Mouse (Mus musculus) embryonic facial prominence, embryonic 11.5 days (tissue): ENCODE results near the gene Mtg1. TPM values are rescaled to one million over a fixed set of nuclear protein-coding genes. Genes with fewer than 3 reads are reported as not detected.

Source experiments
- ATAC-seq: fragments of 200-750 bp; cut with Nextera tagmentation; replicated peaks from 2 replicates; pipeline ENCODE4 v1.8.0; 2017; ENCODE audit warnings: low read depth; ENCODE audit not compliant: insufficient number of reproducible peaks, low FRiP score, low TSS enrichment
- DNase-seq: peaks from one replicate; pipeline ENCODE4 v3.0.0-alpha.2; 2015; ENCODE audit warnings: low spot score
- H3K27ac ChIP-seq: fragments of 300-500 bp; sonication (generic); replicated peaks from 2 replicates; pipeline ENCODE4 v1.5.1; 2014; ENCODE audit warnings: mild to moderate bottlenecking, low read depth, low read length, control low read depth
- H3K27me3 ChIP-seq: fragments of 300-500 bp; sonication (generic); 2 replicates; pipeline ENCODE4 v1.6.1; 2014; ENCODE audit warnings: mild to moderate bottlenecking, low read length, moderate library complexity, mixed read lengths; ENCODE audit not compliant: control insufficient read depth, insufficient read depth
- H3K36me3 ChIP-seq: fragments of 300-500 bp; sonication (generic); replicated peaks from 2 replicates; pipeline ENCODE4 v1.6.1; 2014; ENCODE audit warnings: low read depth, mild to moderate bottlenecking, low read length, moderate library complexity, mixed read lengths; ENCODE audit not compliant: control insufficient read depth, insufficient read depth
- H3K4me1 ChIP-seq: fragments of 300-500 bp; sonication (generic); 2 replicates; pipeline ENCODE4 v1.6.1; 2014; ENCODE audit warnings: low read length, mixed read lengths; ENCODE audit not compliant: control insufficient read depth, insufficient read depth
- H3K4me2 ChIP-seq: fragments of 300-500 bp; sonication (generic); 2 replicates; pipeline ENCODE4 v1.6.1; 2014; ENCODE audit warnings: low read depth, mild to moderate bottlenecking, control low read depth, low read length, moderate library complexity
- H3K4me3 ChIP-seq: fragments of 300-500 bp; sonication (generic); 2 replicates; pipeline ENCODE4 v1.5.1; 2014; ENCODE audit warnings: low read depth, low read length, control low read depth
- H3K9ac ChIP-seq: fragments of 300-500 bp; sonication (generic); replicated peaks from 2 replicates; pipeline ENCODE4 v1.6.1; 2014; ENCODE audit warnings: mild to moderate bottlenecking, control low read depth, low read length
- H3K9me3 ChIP-seq: fragments of 300-500 bp; sonication (generic); replicated peaks from 2 replicates; pipeline ENCODE4 v1.6.1; 2016; ENCODE audit warnings: mild to moderate bottlenecking, low read length, inconsistent platforms, mixed read lengths; ENCODE audit not compliant: control insufficient read depth
- WGBS: fragments of 180-500 bp; shearing (Covaris S2); extraction: QIAGEN DNeasy Blood & Tissue Kit; methylation state at CpG from one replicate; pipeline ENCODE4 v1.1.7; 2014; 5-methylcytosine and 5-hydroxymethylcytosine counted together
- polyA plus RNA-seq: library from polyadenylated mRNA; unstranded; fragments of >200 nt; fragmentation: Nextera tagmentation; extraction: Ambion mirVana; gene quantifications from 2 replicates; pipeline ENCODE4 v1.2.1, GENCODE M21; 2014

Mtg1 gene
- polyA plus RNA-seq, 1 experiment from 2014 or later = 23.1 TPM

- Histone ChIP-seq H3K4me3 (no peak within 1 kb of the TSS), H3K4me1 (no peaks in the 10 kb centered on the region), H3K27ac (no peak within 1 kb of the TSS), H3K27me3 (no peaks in the 10 kb centered on the region), H3K9ac (no peak within 1 kb of the TSS), H3K36me3 (no peaks in the 10 kb centered on the region), H3K9me3 (no peaks in the 10 kb centered on the region), H3K4me2 (no peak within 1 kb of the TSS)
- 80% methylated on average over 7 of the region's 7 CpGs for WGBS
- ATAC-seq (no peak), DNase-seq (no peak)
Measured at GRCm38 (mm10) chr7:140164664-140165063, 27.3 kb downstream of the Mtg1 start, which contains the start of gene Olfr522. Gene Olfr522 (minus strand): TSS chr7:140164764.

- Histone ChIP-seq H3K36me3 (no peaks in the 10 kb centered on the region), H3K9me3 (no peaks in the 10 kb centered on the region), H3K4me3 (no peak overlapping the region), H3K4me1 (no peaks in the 10 kb centered on the region), H3K27ac (no peak overlapping the region), H3K4me2 (no peak overlapping the region), H3K9ac (no peak overlapping the region), H3K27me3 (no peaks in the 10 kb centered on the region)
- no peak for DNase-seq
- ATAC-seq = no peak
- WGBS = 59% methylated on average over 1 of the region's 1 CpGs
Measured at GRCm38 (mm10) chr7:140167950-140168349, 30.6 kb downstream of the Mtg1 start.

- no peaks in the 10 kb centered on the region for H3K36me3 ChIP-seq
- H3K9ac ChIP-seq = no peak overlapping the region
- no peaks in the 10 kb centered on the region for H3K9me3 ChIP-seq
- DNase-seq (no peak), ATAC-seq (no peak)
- H3K27ac ChIP-seq = no peak overlapping the region
- no peaks in the 10 kb centered on the region for H3K27me3 ChIP-seq
- no peak overlapping the region for H3K4me3 ChIP-seq
- no peak overlapping the region for H3K4me2 ChIP-seq
- no peaks in the 10 kb centered on the region for H3K4me1 ChIP-seq
- 78% methylated on average over 4 of the region's 4 CpGs for WGBS
Measured at GRCm38 (mm10) chr7:140169386-140169785, 32.0 kb downstream of the Mtg1 start.

DNA sequence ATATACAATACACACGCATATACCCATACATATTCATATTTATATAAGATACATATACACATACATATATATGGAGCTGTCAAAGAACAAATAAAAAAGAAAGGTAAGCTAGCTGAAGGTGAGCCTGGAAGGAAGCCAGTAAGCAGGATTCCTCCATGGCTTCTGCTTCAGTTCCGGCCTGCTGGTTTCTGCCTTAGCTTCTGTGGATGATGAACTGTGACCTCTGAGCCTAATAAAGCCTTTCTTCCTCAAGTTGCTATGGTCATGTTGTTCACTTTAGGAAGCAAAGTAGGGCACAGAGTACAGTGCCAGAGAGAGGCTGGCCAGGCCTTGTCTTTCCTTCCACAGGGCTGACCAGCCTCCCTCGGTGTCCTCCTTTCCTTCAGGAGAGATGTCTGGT is 33.5 kb downstream of the Mtg1 start:
- no peak for DNase-seq
- 92% methylated on average over 3 of the region's 3 CpGs for WGBS
- no peaks in the 10 kb centered on the region for H3K36me3 ChIP-seq
- ATAC-seq = no peak
- no peaks in the 10 kb centered on the region for H3K4me1 ChIP-seq
- no peak overlapping the region for H3K9ac ChIP-seq
- no peaks in the 10 kb centered on the region for H3K9me3 ChIP-seq
- no peak overlapping the region for H3K27ac ChIP-seq
- H3K4me2 ChIP-seq = no peak overlapping the region
- H3K27me3 ChIP-seq = no peaks in the 10 kb centered on the region
- no peak overlapping the region for H3K4me3 ChIP-seq

DNA sequence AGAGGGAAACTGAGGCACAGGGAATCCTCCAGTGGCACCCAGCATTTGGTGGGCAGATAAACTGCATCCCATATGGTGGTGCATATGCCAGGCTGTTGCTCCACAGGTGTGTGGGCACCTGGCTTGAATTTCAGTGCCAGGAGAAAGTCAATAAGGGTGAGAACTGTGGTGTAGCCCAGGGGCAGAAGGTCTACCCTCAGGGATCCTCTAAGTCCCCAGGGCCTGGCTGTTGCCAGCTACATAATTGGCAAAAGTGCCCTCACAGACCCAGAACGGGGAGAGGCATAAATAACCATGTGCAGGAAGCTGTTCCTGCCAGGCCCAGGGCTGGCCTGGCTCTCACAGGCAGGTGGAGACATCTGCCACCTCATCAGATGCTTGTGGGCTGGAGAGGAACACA is 35.6 kb downstream of the Mtg1 start, which contains the start of gene Olfr523:
Gene Olfr523 (plus strand): TSS at position 282 of the 400 bp plus-strand sequence.
- Histone ChIP-seq H3K36me3 (no peaks in the 10 kb centered on the region), H3K4me1 (no peaks in the 10 kb centered on the region), H3K27me3 (no peaks in the 10 kb centered on the region), H3K9ac (no peak within 1 kb of the TSS), H3K9me3 (no peaks in the 10 kb centered on the region), H3K4me2 (no peak within 1 kb of the TSS), H3K27ac (no peak within 1 kb of the TSS), H3K4me3 (no peak within 1 kb of the TSS)
- 65% methylated on average over 1 of the region's 1 CpGs for WGBS
- DNase-seq (no peak), ATAC-seq (no peak)

GRCm38 (mm10) chr7:140179176-140179575 is 41.8 kb downstream of the Mtg1 start:
- DNase-seq (no peak), ATAC-seq (no peak)
- H3K4me3 ChIP-seq = no peak overlapping the region
- H3K9ac ChIP-seq = no peak overlapping the region
- H3K4me2 ChIP-seq = no peak overlapping the region
- H3K36me3 ChIP-seq = no peaks in the 10 kb centered on the region
- H3K4me1 ChIP-seq = no peaks in the 10 kb centered on the region
- H3K9me3 ChIP-seq = no peaks in the 10 kb centered on the region
- no peaks in the 10 kb centered on the region for H3K27me3 ChIP-seq
- H3K27ac ChIP-seq = no peak overlapping the region
- 93% methylated on average over 2 of the region's 2 CpGs for WGBS

DNA sequence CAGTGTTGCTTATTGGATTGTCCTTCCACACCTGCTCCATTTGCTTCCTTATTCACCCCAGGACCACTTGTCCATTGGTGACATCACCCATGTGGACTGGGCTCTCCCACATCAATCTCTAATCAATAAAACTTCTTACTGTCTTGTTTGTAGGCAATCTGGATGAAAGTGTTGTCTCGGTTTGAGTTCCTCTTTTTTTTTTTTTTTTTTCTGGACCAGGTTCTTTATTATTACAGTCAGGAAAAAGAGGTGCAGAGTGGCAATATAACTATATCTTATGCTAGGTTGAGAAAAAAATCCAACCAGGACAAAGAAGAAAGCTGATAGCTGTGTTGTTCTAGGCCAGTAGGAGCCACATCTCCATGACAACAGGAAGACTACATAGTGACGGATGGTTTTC is 43.3 kb downstream of the Mtg1 start:
- H3K4me1 ChIP-seq = no peaks in the 10 kb centered on the region
- H3K27me3 ChIP-seq = no peaks in the 10 kb centered on the region
- no peak overlapping the region for H3K9ac ChIP-seq
- DNase-seq = no peak
- H3K36me3 ChIP-seq = no peaks in the 10 kb centered on the region
- no peak overlapping the region for H3K4me2 ChIP-seq
- H3K27ac ChIP-seq = no peak overlapping the region
- no peaks in the 10 kb centered on the region for H3K9me3 ChIP-seq
- no peak for ATAC-seq
- WGBS = 77% methylated on average over 2 of the region's 2 CpGs
- H3K4me3 ChIP-seq = no peak overlapping the region

DNA sequence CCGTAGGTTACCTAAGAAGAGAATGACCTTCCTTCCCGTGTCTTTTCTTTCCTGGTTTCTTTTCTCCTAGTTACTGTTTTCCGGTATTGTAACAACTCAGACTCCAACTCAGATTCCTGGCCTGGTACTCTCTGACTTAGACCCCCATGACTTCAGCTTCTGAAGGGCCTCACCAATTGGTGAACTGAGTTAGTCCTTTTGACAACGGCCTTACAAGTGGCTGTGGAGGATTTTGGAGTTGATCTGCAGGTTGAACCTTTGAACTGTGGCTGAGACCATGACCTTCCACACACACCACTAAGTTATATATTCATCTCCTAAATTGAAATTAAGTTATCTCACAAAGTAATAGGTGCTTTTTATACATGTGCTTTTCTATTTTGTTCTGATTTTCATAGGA is 46.8 kb downstream of the Mtg1 start:
- Histone ChIP-seq H3K4me3 (no peak overlapping the region), H3K4me2 (no peak overlapping the region), H3K9me3 (no peaks in the 10 kb centered on the region), H3K36me3 (no peaks in the 10 kb centered on the region), H3K27me3 (no peaks in the 10 kb centered on the region), H3K4me1 (no peaks in the 10 kb centered on the region), H3K27ac (no peak overlapping the region), H3K9ac (no peak overlapping the region)
- 82% methylated on average over 4 of the region's 4 CpGs for WGBS
- no peak for ATAC-seq
- no peak for DNase-seq
